Mouse (Mus musculus): ENCODE results near the gene Lrrc45.

DNA sequence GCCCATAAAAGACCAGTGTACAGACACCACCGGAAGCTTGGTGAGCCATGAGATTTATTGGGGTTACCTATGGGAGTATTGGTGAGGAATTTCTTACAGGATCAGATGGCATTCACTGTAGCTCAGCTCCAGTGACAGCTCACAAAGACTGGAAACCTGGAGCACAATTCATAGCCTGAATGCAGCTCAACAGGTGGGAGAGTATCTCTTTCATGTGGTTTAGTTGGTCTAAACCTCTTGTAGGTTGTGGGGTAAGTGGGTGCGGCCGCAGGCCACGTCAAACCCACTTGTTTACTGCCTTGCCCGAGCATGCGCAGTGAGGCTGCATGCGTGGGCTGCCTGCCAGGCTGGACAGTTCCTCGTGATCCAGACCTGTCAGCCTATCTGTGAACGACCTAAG lies 46.5 kb downstream of the Lrrc45 start:
- TF ChIP-seq POLR2A (IDR thresholded peaks at IDR 0.05; ENCODE audit: extremely low read depth, insufficient read depth, low read length) (no peak), CTCF (IDR thresholded peaks at IDR 0.05; ENCODE audit: extremely low read depth, insufficient read depth, low read length) (no peak)
